Mouse (Mus musculus): ENCODE data around the gene Gm17455. TPM values are rescaled to one million over a fixed set of nuclear protein-coding genes. Genes with fewer than 3 reads are reported as not detected.

Gm17455 gene
- polyA plus RNA-seq, 1 experiment from 2014 or later = 3.0 TPM

GRCm38 (mm10) chr10:60370098-60370497, 29.4 kb upstream of the Gm17455 start:
- WGBS = 76% methylated on average over 2 of the region's 2 CpGs
- no peak overlapping the region for H3K4me3 ChIP-seq (ENCODE audit: low read depth, low read length)

DNA sequence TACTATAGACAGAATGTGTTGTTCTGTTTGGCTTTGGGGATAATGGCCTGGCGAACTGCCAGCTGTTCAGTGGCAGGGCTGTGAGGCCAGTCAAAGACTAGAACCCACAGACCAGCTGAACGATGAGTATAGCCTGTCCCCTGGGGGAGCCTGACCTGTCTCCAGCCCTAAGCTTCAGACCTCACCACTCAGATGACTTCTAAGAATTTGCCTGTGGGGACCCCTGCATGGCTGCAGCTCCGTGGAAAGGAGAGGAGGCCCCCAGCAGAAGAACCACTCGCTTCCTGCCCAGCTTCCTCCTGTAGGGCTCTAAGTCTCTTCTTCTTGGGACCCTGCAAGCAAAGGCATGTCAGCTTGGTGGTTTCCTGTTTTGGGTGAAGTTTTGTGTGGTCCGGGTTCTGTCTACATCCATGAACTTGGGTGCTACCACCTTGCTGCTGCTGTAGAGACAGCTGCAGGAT, 28.9 kb upstream of the Gm17455 start:
- Histone ChIP-seq H3K4me1 (ENCODE audit: control insufficient read depth, insufficient read depth, low read length) (no peaks in the 10 kb centered on the region), H3K9me3 (ENCODE audit: control insufficient read depth, low read length) (no peaks in the 10 kb centered on the region), H3K27ac (ENCODE audit: low read depth, low read length) (no peak overlapping the region), H3K27me3 (ENCODE audit: control insufficient read depth, insufficient read depth, low read length) (no peaks in the 10 kb centered on the region), H3K36me3 (ENCODE audit: control insufficient read depth, insufficient read depth, low read length) (no peaks in the 10 kb centered on the region), H3K9ac (ENCODE audit: low read length) (no peak overlapping the region), H3K4me3 (ENCODE audit: low read depth, low read length) (no peak overlapping the region), H3K4me2 (no peak overlapping the region)
- no peak for ATAC-seq (ENCODE audit: low FRiP score)
- 79% methylated on average over 5 of the region's 5 CpGs for WGBS
- no peak for DNase-seq (ENCODE audit: low spot score, missing footprints)

More at GRCm38 (mm10) chr10:60370098-60370497, 29.4 kb upstream of the Gm17455 start:
- Histone ChIP-seq H3K4me1 (ENCODE audit: control insufficient read depth, insufficient read depth, low read length) (no peaks in the 10 kb centered on the region), H3K36me3 (ENCODE audit: control insufficient read depth, insufficient read depth, low read length) (no peaks in the 10 kb centered on the region), H3K9ac (ENCODE audit: low read length) (no peak overlapping the region), H3K27me3 (ENCODE audit: control insufficient read depth, insufficient read depth, low read length) (no peaks in the 10 kb centered on the region), H3K9me3 (ENCODE audit: control insufficient read depth, low read length) (no peaks in the 10 kb centered on the region), H3K4me2 (no peak overlapping the region), H3K27ac (ENCODE audit: low read depth, low read length) (no peak overlapping the region)
- ATAC-seq (ENCODE audit: low FRiP score) (no peak), DNase-seq (ENCODE audit: low spot score, missing footprints) (no peak)

- no peak overlapping the region for H3K4me3 ChIP-seq (ENCODE audit: low read depth, low read length)
- H3K27ac ChIP-seq (ENCODE audit: low read depth, low read length) = no peak overlapping the region
- ATAC-seq (ENCODE audit: low FRiP score) (no peak), DNase-seq (ENCODE audit: low spot score, missing footprints) (no peak)
- 80% methylated on average over 5 of the region's 5 CpGs for WGBS
- H3K9me3 ChIP-seq (ENCODE audit: control insufficient read depth, low read length) = no peaks in the 10 kb centered on the region
- H3K9ac ChIP-seq (ENCODE audit: low read length) = no peak overlapping the region
- no peaks in the 10 kb centered on the region for H3K4me1 ChIP-seq (ENCODE audit: control insufficient read depth, insufficient read depth, low read length)
- no peaks in the 10 kb centered on the region for H3K36me3 ChIP-seq (ENCODE audit: control insufficient read depth, insufficient read depth, low read length)
- H3K27me3 ChIP-seq (ENCODE audit: control insufficient read depth, insufficient read depth, low read length) = no peaks in the 10 kb centered on the region
- H3K4me2 ChIP-seq = no peak overlapping the region
These were observed 27.7 kb upstream of the Gm17455 start for GRCm38 (mm10) chr10:60371596-60372386.

GRCm38 (mm10) chr10:60373543-60373936, 26.0 kb upstream of the Gm17455 start:
- Histone ChIP-seq H3K36me3 (ENCODE audit: control insufficient read depth, insufficient read depth, low read length) (no peaks in the 10 kb centered on the region), H3K9ac (ENCODE audit: low read length) (no peak overlapping the region), H3K27ac (ENCODE audit: low read depth, low read length) (no peak overlapping the region), H3K27me3 (ENCODE audit: control insufficient read depth, insufficient read depth, low read length) (no peaks in the 10 kb centered on the region), H3K4me1 (ENCODE audit: control insufficient read depth, insufficient read depth, low read length) (no peaks in the 10 kb centered on the region), H3K9me3 (ENCODE audit: control insufficient read depth, low read length) (no peaks in the 10 kb centered on the region), H3K4me2 (no peak overlapping the region), H3K4me3 (ENCODE audit: low read depth, low read length) (no peak overlapping the region)
- DNase-seq (ENCODE audit: low spot score, missing footprints) (no peak), ATAC-seq (ENCODE audit: low FRiP score) (no peak)
- 74% methylated on average over 6 of the region's 6 CpGs for WGBS

DNA sequence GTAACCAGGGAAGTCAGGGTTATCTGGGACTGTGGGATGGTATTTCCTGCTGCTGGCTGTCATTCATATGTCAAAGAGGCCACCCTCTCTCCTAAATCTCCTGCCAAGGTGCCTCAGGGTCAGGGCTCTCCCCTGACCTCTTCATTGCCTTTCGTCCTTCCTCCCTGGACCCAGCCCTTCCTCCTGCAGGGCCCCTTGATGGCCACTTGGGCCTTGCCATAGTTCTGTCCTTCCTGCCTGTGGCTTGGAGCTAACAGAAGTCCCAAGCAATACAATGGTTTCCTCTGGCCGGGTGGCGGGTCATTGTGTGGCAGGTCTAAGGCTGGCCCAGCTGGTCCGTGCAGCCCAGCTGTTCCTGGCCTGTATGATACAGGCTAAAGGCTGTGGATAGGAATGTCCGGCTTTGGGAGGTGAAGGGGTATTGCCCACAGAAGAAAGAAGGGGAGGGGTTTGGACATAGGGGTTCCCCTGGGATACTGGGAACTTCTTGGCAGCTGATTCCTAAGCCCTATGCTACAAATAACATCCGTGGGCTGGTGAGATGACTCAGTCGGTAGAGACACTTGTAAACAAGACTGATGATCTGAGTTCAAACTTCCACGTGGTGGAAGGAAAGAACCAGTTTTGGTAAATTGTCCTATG, 25.5 kb upstream of the Gm17455 start:
- Histone ChIP-seq H3K9ac (ENCODE audit: low read length) (no peak overlapping the region), H3K4me3 (ENCODE audit: low read depth, low read length) (no peak overlapping the region), H3K4me1 (ENCODE audit: control insufficient read depth, insufficient read depth, low read length) (no peaks in the 10 kb centered on the region), H3K4me2 (no peak overlapping the region), H3K9me3 (ENCODE audit: control insufficient read depth, low read length) (no peaks in the 10 kb centered on the region), H3K27me3 (ENCODE audit: control insufficient read depth, insufficient read depth, low read length) (no peaks in the 10 kb centered on the region), H3K36me3 (ENCODE audit: control insufficient read depth, insufficient read depth, low read length) (no peaks in the 10 kb centered on the region), H3K27ac (ENCODE audit: low read depth, low read length) (no peak overlapping the region)
- no peak for DNase-seq (ENCODE audit: low spot score, missing footprints)
- ATAC-seq (ENCODE audit: low FRiP score) = no peak
- 73% methylated on average over 8 of the region's 8 CpGs for WGBS

- no peaks in the 10 kb centered on the region for H3K36me3 ChIP-seq (ENCODE audit: control insufficient read depth, insufficient read depth, low read length)
- no peaks in the 10 kb centered on the region for H3K27me3 ChIP-seq (ENCODE audit: control insufficient read depth, insufficient read depth, low read length)
- ATAC-seq (ENCODE audit: low FRiP score) (no peak), DNase-seq (ENCODE audit: low spot score, missing footprints) (no peak)
- WGBS = 93% methylated on average over 16 of the region's 16 CpGs
- H3K9me3 ChIP-seq (ENCODE audit: control insufficient read depth, low read length) = no peaks in the 10 kb centered on the region
- H3K4me1 ChIP-seq (ENCODE audit: control insufficient read depth, insufficient read depth, low read length) = no peaks in the 10 kb centered on the region
- H3K4me2 ChIP-seq = no peak overlapping the region
- H3K4me3 ChIP-seq (ENCODE audit: low read depth, low read length) = no peak overlapping the region
- H3K27ac ChIP-seq (ENCODE audit: low read depth, low read length) = no peak overlapping the region
- no peak overlapping the region for H3K9ac ChIP-seq (ENCODE audit: low read length)
These were observed 22.8 kb upstream of the Gm17455 start for GRCm38 (mm10) chr10:60376704-60377103.

- Histone ChIP-seq H3K4me3 (ENCODE audit: low read depth, low read length) (no peak overlapping the region), H3K4me2 (no peak overlapping the region), H3K27me3 (ENCODE audit: control insufficient read depth, insufficient read depth, low read length) (no peaks in the 10 kb centered on the region), H3K36me3 (ENCODE audit: control insufficient read depth, insufficient read depth, low read length) (no peaks in the 10 kb centered on the region), H3K27ac (ENCODE audit: low read depth, low read length) (no peak overlapping the region), H3K4me1 (ENCODE audit: control insufficient read depth, insufficient read depth, low read length) (no peaks in the 10 kb centered on the region), H3K9me3 (ENCODE audit: control insufficient read depth, low read length) (no peaks in the 10 kb centered on the region), H3K9ac (ENCODE audit: low read length) (no peak overlapping the region)
- 81% methylated on average over 9 of the region's 9 CpGs for WGBS
- ATAC-seq (ENCODE audit: low FRiP score) = no peak
- DNase-seq (ENCODE audit: low spot score, missing footprints) = no peak
These were observed 20.0 kb upstream of the Gm17455 start for GRCm38 (mm10) chr10:60379419-60379957.

DNA sequence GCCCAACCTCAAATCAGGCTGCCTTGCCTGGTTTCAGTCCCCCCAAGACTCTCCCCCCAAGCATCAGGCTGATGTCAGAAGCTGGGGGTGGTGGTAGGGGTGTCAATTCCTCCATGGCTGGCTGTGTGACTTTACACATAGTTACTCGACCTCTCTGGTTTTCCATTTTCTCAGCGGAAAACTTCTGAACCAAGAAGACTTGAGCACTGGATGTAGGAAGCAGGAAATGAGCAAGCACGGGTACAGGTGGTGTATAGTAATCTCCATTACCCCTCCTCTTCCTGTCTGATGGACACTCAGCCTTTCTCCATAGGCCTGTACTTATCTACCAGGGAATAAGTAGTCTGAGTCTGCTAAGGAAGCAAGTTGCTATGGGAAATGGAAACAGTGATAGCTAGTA, 19.3 kb upstream of the Gm17455 start:
- H3K27ac ChIP-seq (ENCODE audit: low read depth, low read length) = no peak overlapping the region

More for the DNA sequence above, 19.3 kb upstream of the Gm17455 start:
- Histone ChIP-seq H3K4me1 (ENCODE audit: control insufficient read depth, insufficient read depth, low read length) (no peaks in the 10 kb centered on the region), H3K27me3 (ENCODE audit: control insufficient read depth, insufficient read depth, low read length) (no peaks in the 10 kb centered on the region), H3K9me3 (ENCODE audit: control insufficient read depth, low read length) (no peaks in the 10 kb centered on the region), H3K9ac (ENCODE audit: low read length) (no peak overlapping the region), H3K4me2 (no peak overlapping the region), H3K36me3 (ENCODE audit: control insufficient read depth, insufficient read depth, low read length) (no peaks in the 10 kb centered on the region), H3K4me3 (ENCODE audit: low read depth, low read length) (no peak overlapping the region)
- 80% methylated on average over 3 of the region's 3 CpGs for WGBS
- peak; percentile 23 for DNase-seq (ENCODE audit: low spot score, missing footprints)
- no peak for ATAC-seq (ENCODE audit: low FRiP score)

Measured in midbrain, embryonic 11.5 days (tissue).